In the genomic region with DNA sequence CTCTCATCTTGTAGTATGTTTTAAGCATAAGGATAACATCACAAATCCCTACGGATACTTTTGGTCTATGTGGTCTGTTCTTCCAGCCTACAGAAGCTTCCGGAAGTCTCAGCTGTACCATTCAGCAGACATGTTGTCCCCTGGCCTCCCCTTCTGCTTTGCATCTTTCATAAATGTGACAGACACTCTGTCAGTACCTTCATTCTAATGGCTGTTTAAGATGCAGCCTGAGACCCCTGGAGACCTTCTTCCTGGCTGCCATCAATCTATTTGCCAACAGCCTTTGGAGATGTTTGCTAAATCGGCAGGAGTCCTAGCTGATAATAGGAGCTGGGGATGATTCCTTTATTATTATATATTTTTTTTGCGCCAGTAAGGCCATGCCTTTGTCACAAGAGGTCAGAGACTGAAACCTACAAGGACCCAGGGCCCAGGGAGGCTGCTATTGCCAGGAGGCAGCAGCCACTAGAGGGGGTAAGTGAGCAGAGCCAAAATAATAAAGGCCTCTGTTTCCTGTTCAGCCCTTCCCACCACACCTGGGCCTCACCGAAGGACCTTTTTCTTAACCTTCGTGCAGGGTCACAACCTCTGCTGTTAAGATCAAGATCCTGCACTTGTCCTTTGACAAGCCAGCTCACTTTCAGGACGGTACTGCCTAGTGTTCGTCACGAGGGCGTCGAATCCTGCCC, we compare ENCODE assay signal across 9 mouse cellular contexts. TPM values are rescaled to one million over a fixed set of nuclear protein-coding genes. Genes with fewer than 3 reads are reported as not detected.
A peak's percentile ranks its signal among the peaks of the same experiment; 100 is the strongest.
DNase-seq lines count a peak whose midpoint lies in the region; ATAC-seq and TF ChIP-seq lines count a peak whose summit lies in the region.
"Had no signal": no experiment of that assay in that cellular context is flagged by ENCODE, and none has a peak within 500 bp of the region (broad histone marks: within the 10 kb centered on the region; RNA-seq: fewer than 3 reads in every experiment).

No protein-coding gene starts in this region.

- intact Hi-C loops in heart, postnatal 14 days (cut with DNase I), result loop anchor here (2.0 kb wide), 1 partner anchor 50 kb away; no protein-coding TSS in a partner anchor
- intact Hi-C loops in gastrocnemius, postnatal 14 days (cut with DNase I; ENCODE audit: low total_unique reads), result no loop called here

- H3K27ac ChIP-seq in heart, embryonic 12.5 days (ENCODE audit: poor library complexity, severe bottlenecking), result no peak overlapping the region
- no peak overlapping the region for H3K27ac ChIP-seq in limb, embryonic 11.5 days (replicated peaks; ENCODE audit: low read depth, low read length)
- no peak overlapping the region for H3K27ac ChIP-seq in small intestine, adult 2 months (ENCODE audit: insufficient read depth, low read depth, low read length)
- H3K27ac ChIP-seq: liver, embryonic 15.5 days had no signal

- no peak for TF ChIP-seq POLR2A in brain, embryonic 14.5 days (IDR thresholded peaks at IDR 0.05; ENCODE audit: borderline replicate concordance, extremely low read depth, insufficient read depth, insufficient read length, poor library complexity, severe bottlenecking)
- TF ChIP-seq POLR2A in small intestine, adult 2 months (IDR thresholded peaks at IDR 0.05; ENCODE audit: low read depth, low read length), result no peak

- H3K9me3 ChIP-seq in heart, embryonic 12.5 days (replicated peaks), result 0 out of 2 replicates have a peak, but pooled peaks cover 10% of the 10 kb centered on the region
- H3K9me3 ChIP-seq in limb, embryonic 11.5 days (ENCODE audit: control insufficient read depth, low read length), result no peaks in the 10 kb centered on the region
- H3K9me3 ChIP-seq: liver, embryonic 15.5 days had no signal

- no peaks in the 10 kb centered on the region for H3K4me1 ChIP-seq in heart, embryonic 12.5 days (replicated peaks)
- no peaks in the 10 kb centered on the region for H3K4me1 ChIP-seq in limb, embryonic 11.5 days (ENCODE audit: control insufficient read depth, insufficient read depth, low read length)
- H3K4me1 ChIP-seq in small intestine, adult 2 months (ENCODE audit: control insufficient read depth, insufficient read depth, insufficient read length, low read length), result peaks cover 5% of the 10 kb centered on the region; the same call in 1 of the 2 replicates

- ATAC-seq in heart, embryonic 12.5 days (ENCODE audit: insufficient number of reproducible peaks, low FRiP score), result no peak
- ATAC-seq in CD4-positive, CD25-positive, alpha-beta regulatory T cell, adult 4 months, result peak; percentile 67
- ATAC-seq in limb, embryonic 11.5 days (ENCODE audit: insufficient number of reproducible peaks, low FRiP score, low TSS enrichment, low read depth), result no peak

- TF ChIP-seq CTCF in brain, embryonic 14.5 days (IDR thresholded peaks at IDR 0.05; ENCODE audit: borderline replicate concordance, extremely low read depth, insufficient read depth, insufficient read length), result peak; percentile 58; the same call in 1 of the 2 replicates
- TF ChIP-seq CTCF in small intestine, adult 2 months (IDR thresholded peaks at IDR 0.05; ENCODE audit: extremely low read depth, insufficient read length, insufficient replicate concordance, low read depth, low read length), result peak; percentile 84; the same call in 1 of the 2 replicates

- no peak overlapping the region for H3K4me2 ChIP-seq in heart, embryonic 12.5 days
- no peak overlapping the region for H3K4me2 ChIP-seq in limb, embryonic 11.5 days (ENCODE audit: low read depth, severe bottlenecking)
- H3K4me2 ChIP-seq: liver, embryonic 15.5 days had no signal

- no peak overlapping the region for H3K4me3 ChIP-seq in heart, embryonic 12.5 days
- H3K4me3 ChIP-seq in limb, embryonic 11.5 days (ENCODE audit: low read depth, low read length), result no peak overlapping the region
- H3K4me3 ChIP-seq in small intestine, adult 2 months (ENCODE audit: low read depth, low read length), result no peak overlapping the region
- H3K4me3 ChIP-seq: liver, embryonic 15.5 days had no signal

- H3K36me3 ChIP-seq in heart, embryonic 12.5 days, result peaks cover 93% of the 10 kb centered on the region
- H3K36me3 ChIP-seq in limb, embryonic 11.5 days (ENCODE audit: control insufficient read depth, insufficient read depth, low read length), result no peaks in the 10 kb centered on the region
- no peaks in the 10 kb centered on the region for H3K36me3 ChIP-seq in small intestine, adult 2 months (ENCODE audit: control insufficient read depth, insufficient read depth, low read length)
- H3K36me3 ChIP-seq: liver, embryonic 15.5 days had no signal

- no peak overlapping the region for H3K9ac ChIP-seq in heart, embryonic 12.5 days
- H3K9ac ChIP-seq in limb, embryonic 11.5 days (ENCODE audit: low read length), result no peak overlapping the region
- H3K9ac ChIP-seq: liver, embryonic 15.5 days had no signal

- DNase-seq in heart, postnatal 14 days, result peak; percentile 15 to 50
- peak; percentile 54 for DNase-seq in brain, embryonic 14.5 days (ENCODE audit: low read depth)
- peak; percentile 77 for DNase-seq in limb, embryonic 11.5 days (ENCODE audit: low spot score)
- DNase-seq in gastrocnemius, postnatal 14 days, result no peak
- no peak for DNase-seq in frontal cortex, adult 2 months (ENCODE audit: extremely low spot score in 1 of 2, low spot score in 1 of 2)

- H3K27me3 ChIP-seq in heart, embryonic 12.5 days (replicated peaks), result no peaks in the 10 kb centered on the region
- H3K27me3 ChIP-seq in limb, embryonic 11.5 days (ENCODE audit: control insufficient read depth, insufficient read depth, low read length), result no peaks in the 10 kb centered on the region
- H3K27me3 ChIP-seq in small intestine, adult 2 months (ENCODE audit: control insufficient read depth, insufficient read depth, low read length), result no peaks in the 10 kb centered on the region
- H3K27me3 ChIP-seq: liver, embryonic 15.5 days had no signal

- WGBS in heart, embryonic 12.5 days, result 71% methylated on average over 11 of the region's 11 CpGs
- 61% methylated on average over 11 of the region's 11 CpGs for WGBS in limb, embryonic 11.5 days
- 45% methylated on average over 11 of the region's 11 CpGs for WGBS in small intestine, adult 2 months

RNA-seq across cellular contexts. Expression of a gene that starts 24.7 kb away (rescaled TPM):
- 10 to 100 TPM; 44.1 to 44.9 TPM for total RNA-seq in heart, postnatal 14 days (2021)
- polyA plus RNA-seq in heart, embryonic 12.5 days (2016; fragmentation: Nextera tagmentation; extraction: Ambion mirVana), result 65.9 and 68.8 TPM in 2 replicates
- polyA plus RNA-seq in CD4-positive, CD25-positive, alpha-beta regulatory T cell, adult 4 months (2017; shearing (Covaris generic)), result not detected
- polyA plus RNA-seq in brain, embryonic 14.5 days (2012; rRNA removed), result 0.29 and 0.75 TPM in 2 replicates
- polyA plus RNA-seq in limb, embryonic 11.5 days (2014; fragmentation: Nextera tagmentation; extraction: Ambion mirVana), result 1.9 and 2.2 TPM in 2 replicates
- 0.03 and 0.04 TPM in 2 replicates for polyA plus RNA-seq in small intestine, adult 2 months (2012; rRNA removed)
- total RNA-seq in gastrocnemius, postnatal 14 days (2021), result 100 to 1,000 TPM in 1 of 2 experiments, 10 to 100 TPM in 1; 92.2 to 121 TPM
- polyA plus RNA-seq in frontal cortex, adult 2 months (2012; rRNA removed), result 0.21 and 0.30 TPM in 2 replicates

RNA-seq across cellular contexts. Expression of a gene that starts 27.0 kb away (rescaled TPM):
- total RNA-seq in heart, postnatal 14 days (2021), result not detected
- 0.10 and 0.15 TPM in 2 replicates for polyA plus RNA-seq in heart, embryonic 12.5 days (2016; fragmentation: Nextera tagmentation; extraction: Ambion mirVana)
- not detected for polyA plus RNA-seq in CD4-positive, CD25-positive, alpha-beta regulatory T cell, adult 4 months (2017; shearing (Covaris generic))
- polyA plus RNA-seq in brain, embryonic 14.5 days (2012; rRNA removed), result 0.09 and 0.14 TPM in 2 replicates
- polyA plus RNA-seq in limb, embryonic 11.5 days (2014; fragmentation: Nextera tagmentation; extraction: Ambion mirVana), result 0.08 and 0.16 TPM in 2 replicates
- polyA plus RNA-seq in small intestine, adult 2 months (2012; rRNA removed), result 249 and 805 TPM in 2 replicates
- not detected for total RNA-seq in gastrocnemius, postnatal 14 days (2021)
- 0.06 TPM in 1 of 2 replicates, not detected in the other for polyA plus RNA-seq in frontal cortex, adult 2 months (2012; rRNA removed)

Comparison
In these comparisons a context has a peak if more than half of its experiments do, and no peak if none do; other contexts are left out.
1. DNase-seq: peak in heart, postnatal 14 days (2 of 2), brain, embryonic 14.5 days (single experiment) and limb, embryonic 11.5 days (single experiment); none in gastrocnemius, postnatal 14 days (single experiment) and frontal cortex, adult 2 months (0 of 2).
2. RNA of a gene that starts 24.7 kb away (polyA plus RNA-seq): 65.9 to 68.8 TPM in heart, embryonic 12.5 days; 1.9 to 2.2 TPM in limb, embryonic 11.5 days, 0.29 to 0.75 TPM in brain, embryonic 14.5 days, 0.21 to 0.30 TPM in frontal cortex, adult 2 months, 0.03 to 0.04 TPM in small intestine, adult 2 months and not detected in CD4-positive, CD25-positive, alpha-beta regulatory T cell, adult 4 months; every median in the first group is over 10 times any median in the second.
3. RNA of a gene that starts 27.0 kb away (polyA plus RNA-seq): 249 to 805 TPM in small intestine, adult 2 months; 0.10 to 0.15 TPM in heart, embryonic 12.5 days, 0.09 to 0.14 TPM in brain, embryonic 14.5 days, 0.08 to 0.16 TPM in limb, embryonic 11.5 days, 0.06 TPM in frontal cortex, adult 2 months and not detected in CD4-positive, CD25-positive, alpha-beta regulatory T cell, adult 4 months; every median in the first group is over 100 times any median in the second.